Mouse (Mus musculus) lung, adult 2 months (tissue): ENCODE data around the gene Foxp1.

Experiments used
- CTCF ChIP-seq: fragments of 200-500 bp; IDR thresholded peaks from 2 replicates; pipeline ENCODE4 v1.5.1; 2011; ENCODE audit warnings: mild to moderate bottlenecking, low read length, control low read depth; ENCODE audit not compliant: insufficient read depth
- POLR2A ChIP-seq: fragments of 200-500 bp; IDR thresholded peaks from 2 replicates; pipeline ENCODE4 v1.6.1; 2011; ENCODE audit warnings: low read depth, mild to moderate bottlenecking, control low read depth, low read length, borderline replicate concordance; ENCODE audit errors: extremely low read depth

- no peak for TF ChIP-seq CTCF
- no peak for TF ChIP-seq POLR2A
Measured at GRCm38 (mm10) chr6:99261737-99262130, 260.8 kb downstream of the Foxp1 start.
